Mouse (Mus musculus): ENCODE data around the gene Efna1. TPM values are rescaled to one million over a fixed set of nuclear protein-coding genes. Genes with fewer than 3 reads are reported as not detected.

Efna1 gene
- polyA plus RNA-seq, 1 experiment from 2014 or later = 58.8 TPM

GRCm38 (mm10) chr3:89260211-89260610 lies 20.7 kb downstream of the Efna1 start:
- no peak for ATAC-seq (ENCODE audit: low FRiP score, low TSS enrichment)
- H3K27me3 ChIP-seq (ENCODE audit: control insufficient read depth, insufficient read depth, low read length) = no peaks in the 10 kb centered on the region
- 72% methylated on average over 3 of the region's 3 CpGs for WGBS
- H3K4me1 ChIP-seq (ENCODE audit: control insufficient read depth, insufficient read depth, low read length) = no peaks in the 10 kb centered on the region
- no peak overlapping the region for H3K4me3 ChIP-seq (ENCODE audit: low read length)
- H3K4me2 ChIP-seq (replicated peaks; ENCODE audit: low read depth, low read length) = no peak overlapping the region
- no peaks in the 10 kb centered on the region for H3K9me3 ChIP-seq (ENCODE audit: control insufficient read depth, low read length)
- H3K27ac ChIP-seq (ENCODE audit: low read depth, low read length) = no peak overlapping the region
- H3K36me3 ChIP-seq (ENCODE audit: control insufficient read depth, insufficient read depth, low read length) = no peaks in the 10 kb centered on the region
- H3K9ac ChIP-seq (ENCODE audit: low read depth, low read length) = no peak overlapping the region

DNA sequence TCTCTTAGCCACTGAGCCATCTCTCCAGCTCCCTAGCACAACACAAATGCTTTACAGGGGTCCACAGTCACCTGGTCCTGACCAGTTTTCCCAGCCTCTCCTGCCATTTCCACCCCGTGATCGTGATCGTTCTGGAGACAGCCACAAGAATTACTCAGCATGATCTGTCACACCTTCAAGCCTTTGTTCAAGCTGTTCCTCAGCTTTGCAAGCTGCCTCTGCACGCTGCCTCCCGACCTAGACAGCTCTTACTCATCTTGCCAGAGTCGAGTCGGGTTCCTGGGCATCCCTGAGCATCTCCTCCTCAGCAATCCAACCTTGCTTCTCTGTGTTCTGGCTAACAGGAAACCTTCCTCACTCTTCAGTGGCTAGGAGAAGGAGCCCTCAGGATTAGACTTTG lies 21.9 kb downstream of the Efna1 start, which contains the start of gene Dpm3:
TSS of gene Dpm3 (plus strand) at position 283 of the 400 bp plus-strand sequence.
- no peak for ATAC-seq (ENCODE audit: low FRiP score, low TSS enrichment)
- Histone ChIP-seq H3K27me3 (ENCODE audit: control insufficient read depth, insufficient read depth, low read length) (no peaks in the 10 kb centered on the region), H3K36me3 (ENCODE audit: control insufficient read depth, insufficient read depth, low read length) (no peaks in the 10 kb centered on the region), H3K27ac (ENCODE audit: low read depth, low read length) (no peak within 1 kb of the TSS), H3K4me1 (ENCODE audit: control insufficient read depth, insufficient read depth, low read length) (no peaks in the 10 kb centered on the region), H3K4me3 (ENCODE audit: low read length) (no peak within 1 kb of the TSS), H3K9ac (ENCODE audit: low read depth, low read length) (no peak within 1 kb of the TSS), H3K9me3 (ENCODE audit: control insufficient read depth, low read length) (no peaks in the 10 kb centered on the region), H3K4me2 (replicated peaks; ENCODE audit: low read depth, low read length) (no peak within 1 kb of the TSS)
- 31% methylated on average over 7 of the region's 7 CpGs for WGBS

DNA sequence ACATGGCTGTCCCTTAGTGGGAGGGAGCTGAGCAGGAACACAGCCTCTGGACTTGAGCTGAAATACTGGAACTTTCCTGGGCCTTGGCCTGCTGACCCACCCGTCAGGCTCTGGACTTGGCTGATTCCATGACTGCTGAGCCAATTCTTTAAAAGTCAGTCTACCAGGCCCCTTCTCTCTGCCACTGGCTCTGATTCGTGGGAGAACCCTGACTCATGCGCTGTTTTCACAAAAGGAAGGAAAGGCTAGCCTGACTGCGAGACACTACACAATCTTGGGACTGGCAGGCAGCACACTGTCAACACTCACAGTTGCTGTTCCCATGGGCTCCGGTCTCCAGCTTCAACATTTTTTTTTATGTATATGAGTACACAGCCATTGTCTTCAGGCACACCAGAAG lies 24.8 kb downstream of the Efna1 start:
- WGBS = 77% methylated on average over 5 of the region's 5 CpGs
- Histone ChIP-seq H3K9me3 (ENCODE audit: control insufficient read depth, low read length) (no peaks in the 10 kb centered on the region), H3K27me3 (ENCODE audit: control insufficient read depth, insufficient read depth, low read length) (peaks cover 6% of the 10 kb centered on the region; the same call in 1 of the 2 replicates), H3K4me3 (ENCODE audit: low read length) (no peak overlapping the region), H3K36me3 (ENCODE audit: control insufficient read depth, insufficient read depth, low read length) (no peaks in the 10 kb centered on the region), H3K27ac (ENCODE audit: low read depth, low read length) (no peak overlapping the region), H3K4me1 (ENCODE audit: control insufficient read depth, insufficient read depth, low read length) (peaks cover 12% of the 10 kb centered on the region), H3K4me2 (replicated peaks; ENCODE audit: low read depth, low read length) (no peak overlapping the region), H3K9ac (ENCODE audit: low read depth, low read length) (no peak overlapping the region)
- ATAC-seq (ENCODE audit: low FRiP score, low TSS enrichment) = no peak

- no peak overlapping the region for H3K9ac ChIP-seq (ENCODE audit: low read depth, low read length)
- no peak overlapping the region for H3K4me3 ChIP-seq (ENCODE audit: low read length)
- ATAC-seq (ENCODE audit: low FRiP score, low TSS enrichment) = no peak
- H3K4me2 ChIP-seq (replicated peaks; ENCODE audit: low read depth, low read length) = no peak overlapping the region
- no peaks in the 10 kb centered on the region for H3K36me3 ChIP-seq (ENCODE audit: control insufficient read depth, insufficient read depth, low read length)
- WGBS = 91% methylated on average over 5 of the region's 5 CpGs
- no peaks in the 10 kb centered on the region for H3K9me3 ChIP-seq (ENCODE audit: control insufficient read depth, low read length)
- H3K27ac ChIP-seq (ENCODE audit: low read depth, low read length) = no peak overlapping the region
- peaks cover 20% of the 10 kb centered on the region for H3K4me1 ChIP-seq (ENCODE audit: control insufficient read depth, insufficient read depth, low read length)
- peaks cover 6% of the 10 kb centered on the region; the same call in 1 of the 2 replicates for H3K27me3 ChIP-seq (ENCODE audit: control insufficient read depth, insufficient read depth, low read length)
These were observed 25.9 kb downstream of the Efna1 start for GRCm38 (mm10) chr3:89254994-89255393.

- peaks cover 6% of the 10 kb centered on the region; the same call in 1 of the 2 replicates for H3K27me3 ChIP-seq (ENCODE audit: control insufficient read depth, insufficient read depth, low read length)
- WGBS = under 1% methylated on average over 17 of the region's 17 CpGs
- peaks cover 13% of the 10 kb centered on the region for H3K36me3 ChIP-seq (ENCODE audit: control insufficient read depth, insufficient read depth, low read length)
- H3K9me3 ChIP-seq (ENCODE audit: control insufficient read depth, low read length) = no peaks in the 10 kb centered on the region
- H3K4me2 ChIP-seq (replicated peaks; ENCODE audit: low read depth, low read length) = peak overlapping the region; percentile 31
- peak; percentile 61 for ATAC-seq (ENCODE audit: low FRiP score, low TSS enrichment)
- peaks cover 32% of the 10 kb centered on the region for H3K4me1 ChIP-seq (ENCODE audit: control insufficient read depth, insufficient read depth, low read length)
- peak overlapping the region; percentile 23; the same call in 1 of the 2 replicates for H3K9ac ChIP-seq (ENCODE audit: low read depth, low read length)
- peak overlapping the region; percentile 24; the same call in 1 of the 2 replicates for H3K27ac ChIP-seq (ENCODE audit: low read depth, low read length)
- H3K4me3 ChIP-seq (ENCODE audit: low read length) = no peak overlapping the region
These were observed 29.5 kb downstream of the Efna1 start for GRCm38 (mm10) chr3:89251365-89251895.

DNA sequence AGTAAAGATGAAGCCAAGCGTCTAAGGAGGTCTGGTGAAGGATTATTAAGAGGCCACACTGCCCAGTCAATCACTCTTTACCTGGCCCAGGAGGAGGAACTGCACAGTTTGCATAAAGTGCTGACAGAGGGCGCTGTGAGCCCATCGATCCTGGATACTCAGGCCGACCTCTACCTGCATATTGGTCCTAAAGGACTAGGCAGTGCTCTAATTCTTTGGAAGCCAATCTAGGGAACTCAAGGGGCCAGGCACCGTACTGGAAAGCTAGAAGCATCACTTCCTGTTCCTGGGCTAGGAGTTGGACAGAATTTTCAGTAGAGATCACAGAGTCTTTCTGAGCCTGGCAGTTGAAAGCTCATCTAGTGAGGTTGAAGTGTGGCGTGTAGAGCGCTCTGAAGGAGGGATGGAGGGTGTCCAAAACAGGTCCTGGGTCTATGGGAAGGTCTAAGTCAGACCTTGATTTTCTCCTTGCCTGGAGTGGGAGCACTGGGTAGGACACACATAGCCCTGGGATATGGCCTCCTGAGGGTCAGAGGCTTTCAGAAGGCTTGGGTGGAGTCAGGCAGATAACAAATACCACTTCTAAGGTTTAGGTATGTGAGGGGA lies 30.4 kb downstream of the Efna1 start:
- H3K36me3 ChIP-seq (ENCODE audit: control insufficient read depth, insufficient read depth, low read length) = peaks cover 13% of the 10 kb centered on the region
- H3K9ac ChIP-seq (ENCODE audit: low read depth, low read length) = no peak overlapping the region
- no peak overlapping the region for H3K4me2 ChIP-seq (replicated peaks; ENCODE audit: low read depth, low read length)
- ATAC-seq (ENCODE audit: low FRiP score, low TSS enrichment) = 0 out of 2 replicates have a peak, but pooled peaks have one; percentile 2
- H3K4me1 ChIP-seq (ENCODE audit: control insufficient read depth, insufficient read depth, low read length) = peaks cover 38% of the 10 kb centered on the region
- H3K4me3 ChIP-seq (ENCODE audit: low read length) = no peak overlapping the region
- peaks cover 6% of the 10 kb centered on the region; the same call in 1 of the 2 replicates for H3K27me3 ChIP-seq (ENCODE audit: control insufficient read depth, insufficient read depth, low read length)
- 18% methylated on average over 7 of the region's 7 CpGs for WGBS
- H3K27ac ChIP-seq (ENCODE audit: low read depth, low read length) = peak overlapping the region; percentile 24; the same call in 1 of the 2 replicates
- H3K9me3 ChIP-seq (ENCODE audit: control insufficient read depth, low read length) = no peaks in the 10 kb centered on the region

GRCm38 (mm10) chr3:89247466-89247865 lies 33.5 kb downstream of the Efna1 start:
- peaks cover 49% of the 10 kb centered on the region for H3K4me1 ChIP-seq (ENCODE audit: control insufficient read depth, insufficient read depth, low read length)
- peaks cover 13% of the 10 kb centered on the region for H3K36me3 ChIP-seq (ENCODE audit: control insufficient read depth, insufficient read depth, low read length)
- peak overlapping the region; percentile 75 for H3K4me3 ChIP-seq (ENCODE audit: low read length)

GRCm38 (mm10) chr3:89246261-89247100 lies 34.5 kb downstream of the Efna1 start, which contains the start of gene Trim46:
TSS of gene Trim46 (minus strand) at chr3:89246309.
- peak within 1 kb of the TSS; percentile 81 for H3K9ac ChIP-seq (ENCODE audit: low read depth, low read length)
- peak within 1 kb of the TSS; percentile 80 for H3K4me2 ChIP-seq (replicated peaks; ENCODE audit: low read depth, low read length)
- H3K27me3 ChIP-seq (ENCODE audit: control insufficient read depth, insufficient read depth, low read length) = peaks cover under 1% of the 10 kb centered on the region; the same call in 1 of the 2 replicates
- peaks cover 13% of the 10 kb centered on the region for H3K36me3 ChIP-seq (ENCODE audit: control insufficient read depth, insufficient read depth, low read length)
- peaks cover 40% of the 10 kb centered on the region for H3K4me1 ChIP-seq (ENCODE audit: control insufficient read depth, insufficient read depth, low read length)
- ATAC-seq (ENCODE audit: low FRiP score, low TSS enrichment) = peak; percentile 65
- peak within 1 kb of the TSS; percentile 75 for H3K4me3 ChIP-seq (ENCODE audit: low read length)
- H3K9me3 ChIP-seq (ENCODE audit: control insufficient read depth, low read length) = no peaks in the 10 kb centered on the region
- H3K27ac ChIP-seq (ENCODE audit: low read depth, low read length) = peak within 1 kb of the TSS; percentile 65; the same call in 1 of the 2 replicates
- WGBS = under 1% methylated on average over 42 of the region's 42 CpGs

More at GRCm38 (mm10) chr3:89247466-89247865, 33.5 kb downstream of the Efna1 start:
- 92% methylated on average over 4 of the region's 4 CpGs for WGBS
- no peak for ATAC-seq (ENCODE audit: low FRiP score, low TSS enrichment)
- H3K9me3 ChIP-seq (ENCODE audit: control insufficient read depth, low read length) = no peaks in the 10 kb centered on the region
- H3K9ac ChIP-seq (ENCODE audit: low read depth, low read length) = peak overlapping the region; percentile 81; the same call in 1 of the 2 replicates
- H3K27ac ChIP-seq (ENCODE audit: low read depth, low read length) = no peak overlapping the region
- peaks cover 6% of the 10 kb centered on the region; the same call in 1 of the 2 replicates for H3K27me3 ChIP-seq (ENCODE audit: control insufficient read depth, insufficient read depth, low read length)
- H3K4me2 ChIP-seq (replicated peaks; ENCODE audit: low read depth, low read length) = peak overlapping the region; percentile 80
